Mouse (Mus musculus) limb, embryonic 11.5 days (tissue): Measurements from ENCODE around the gene Wsb2. TPM values are rescaled to one million over a fixed set of nuclear protein-coding genes. Genes with fewer than 3 reads are reported as not detected.

Experiments used
- ATAC-seq: fragments of 200-750 bp; cut with Nextera tagmentation; 2 replicates; pipeline ENCODE4 v1.8.0; 2017; ENCODE audit warnings: low read depth; ENCODE audit not compliant: insufficient number of reproducible peaks, low FRiP score, low TSS enrichment
- DNase-seq: peaks from one replicate; pipeline ENCODE4 v3.0.0-alpha.2; 2015; ENCODE audit warnings: low spot score
- H3K27ac ChIP-seq: fragments of 300-500 bp; sonication (generic); replicated peaks from 2 replicates; pipeline ENCODE4 v1.5.1; 2014; ENCODE audit warnings: low read depth, mild to moderate bottlenecking, low read length
- H3K27me3 ChIP-seq: fragments of 300-500 bp; sonication (generic); 2 replicates; pipeline ENCODE4 v1.6.1; 2014; ENCODE audit warnings: mild to moderate bottlenecking, low read length, mixed read lengths; ENCODE audit not compliant: control insufficient read depth, insufficient read depth
- H3K36me3 ChIP-seq: fragments of 300-500 bp; sonication (generic); 2 replicates; pipeline ENCODE4 v1.6.1; 2014; ENCODE audit warnings: mild to moderate bottlenecking, low read length, moderate library complexity, mixed read lengths; ENCODE audit not compliant: control insufficient read depth, insufficient read depth
- H3K4me1 ChIP-seq: fragments of 300-500 bp; sonication (generic); 2 replicates; pipeline ENCODE4 v1.6.1; 2014; ENCODE audit warnings: low read length, mixed read lengths; ENCODE audit not compliant: control insufficient read depth, insufficient read depth
- H3K4me2 ChIP-seq: fragments of 300-500 bp; sonication (generic); 2 replicates; pipeline ENCODE4 v1.6.1; 2014; ENCODE audit warnings: low read depth, mild to moderate bottlenecking, moderate library complexity; ENCODE audit not compliant: severe bottlenecking
- H3K4me3 ChIP-seq: fragments of 300-500 bp; sonication (generic); 2 replicates; pipeline ENCODE4 v1.5.1; 2014; ENCODE audit warnings: low read depth, low read length
- H3K9ac ChIP-seq: fragments of 300-500 bp; sonication (generic); 2 replicates; pipeline ENCODE4 v1.6.1; 2014; ENCODE audit warnings: mild to moderate bottlenecking, low read length
- H3K9me3 ChIP-seq: fragments of 300-500 bp; sonication (generic); 2 replicates; pipeline ENCODE4 v1.6.1; 2016; ENCODE audit warnings: low read length; ENCODE audit not compliant: control insufficient read depth
- WGBS: fragments of 180-500 bp; shearing (Covaris S2); extraction: QIAGEN DNeasy Blood & Tissue Kit; methylation state at CpG from one replicate; pipeline ENCODE4 v1.1.7; 2014; 5-methylcytosine and 5-hydroxymethylcytosine counted together
- polyA plus RNA-seq: library from polyadenylated mRNA; unstranded; fragments of >200 nt; fragmentation: Nextera tagmentation; extraction: Ambion mirVana; gene quantifications from 2 replicates; pipeline ENCODE4 v1.2.1, GENCODE M21; 2014

Wsb2 gene
- polyA plus RNA-seq, 1 experiment from 2014 or later, result 43.0 TPM

DNA sequence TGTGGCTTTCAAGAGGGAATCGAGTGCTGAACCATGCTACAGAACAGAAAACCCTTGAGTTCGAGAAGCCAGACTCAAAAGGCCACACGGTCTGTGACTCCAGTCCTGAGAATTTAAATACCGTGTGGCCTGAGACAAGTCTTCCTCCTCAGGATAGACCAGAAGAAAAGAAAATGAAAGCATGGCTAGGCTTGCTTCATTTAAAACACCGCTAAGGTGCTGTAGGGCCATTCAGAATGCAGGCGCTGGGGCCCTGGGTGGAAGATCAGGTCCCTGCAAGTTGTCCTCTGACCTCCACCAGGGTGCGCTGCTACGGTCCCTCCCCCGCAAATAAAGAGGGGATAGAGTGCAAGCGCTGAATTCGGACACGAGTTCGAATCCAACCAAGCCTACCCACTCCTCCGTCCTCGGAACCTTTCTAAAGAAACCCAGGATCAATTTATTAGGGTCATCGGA, 31.2 kb downstream of the Wsb2 start:
- H3K4me1 ChIP-seq, result peaks cover 6% of the 10 kb centered on the region; the same call in 1 of the 2 replicates
- peak overlapping the region; percentile 80 for H3K4me3 ChIP-seq
- DNase-seq (peak; percentile 81), ATAC-seq (peak; percentile 33; the same call in 1 of the 2 replicates)
- H3K4me2 ChIP-seq, result peak overlapping the region; percentile 58
- H3K36me3 ChIP-seq, result peaks cover 2% of the 10 kb centered on the region
- no peaks in the 10 kb centered on the region for H3K27me3 ChIP-seq
- peak overlapping the region; percentile 93 for H3K9ac ChIP-seq
- whole genome bisulfite sequencing, result 11% methylated on average over 16 of the region's 16 CpGs
- peak overlapping the region; percentile 68; the same call in 1 of the 2 replicates for H3K27ac ChIP-seq
- H3K9me3 ChIP-seq, result no peaks in the 10 kb centered on the region

DNA sequence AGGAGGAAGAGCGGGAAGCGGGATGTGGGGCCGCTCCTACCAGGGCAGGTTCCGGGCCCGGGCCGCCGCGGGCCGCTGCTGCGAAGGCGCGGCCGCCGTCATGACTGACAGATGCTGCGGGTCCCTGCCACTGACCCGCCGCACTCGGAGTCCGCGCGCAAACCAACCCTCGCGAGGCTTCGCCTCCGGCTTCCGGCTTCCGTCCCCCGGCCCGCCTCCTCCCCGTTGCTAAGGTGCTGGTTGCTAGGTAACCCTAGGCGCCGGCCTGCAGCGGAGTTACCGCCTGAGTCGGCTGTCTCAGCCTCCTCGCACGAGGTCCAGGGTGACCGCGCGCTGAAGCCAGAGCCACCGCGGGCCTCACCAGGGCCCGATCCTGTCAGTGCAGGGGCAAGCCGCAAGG, 31.8 kb downstream of the Wsb2 start, which contains the start of gene Rfc5:
Rfc5 (minus strand) TSS at position 171 of the 400 bp plus-strand sequence.
- Histone ChIP-seq H3K4me1 (peaks cover 6% of the 10 kb centered on the region; the same call in 1 of the 2 replicates), H3K4me3 (peak within 1 kb of the TSS; percentile 80), H3K36me3 (peaks cover 2% of the 10 kb centered on the region), H3K9ac (peak within 1 kb of the TSS; percentile 93), H3K4me2 (peak within 1 kb of the TSS; percentile 58), H3K9me3 (no peaks in the 10 kb centered on the region), H3K27ac (peak within 1 kb of the TSS; percentile 68; the same call in 1 of the 2 replicates), H3K27me3 (no peaks in the 10 kb centered on the region)
- WGBS, result under 1% methylated on average over 44 of the region's 44 CpGs
- DNase-seq (peak; percentile 97), ATAC-seq (peak; percentile 93)

DNA sequence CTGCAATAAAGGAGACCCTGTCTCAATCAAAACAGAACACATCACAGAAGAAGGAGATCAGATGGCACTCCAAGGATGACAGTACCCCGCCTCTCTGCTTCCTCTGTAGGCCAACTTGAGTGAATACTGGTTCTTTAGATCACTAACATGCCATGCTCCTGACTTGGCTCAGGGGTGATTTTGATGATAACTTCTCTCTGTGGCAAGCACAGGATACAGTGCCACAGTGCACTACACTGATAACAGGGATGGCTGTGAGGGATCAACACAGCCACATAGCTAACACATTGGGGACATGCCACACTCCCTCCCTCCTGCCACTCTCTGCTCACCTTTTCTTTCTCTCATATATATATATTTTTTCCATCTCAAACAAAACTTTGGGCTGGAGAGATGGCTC, 33.8 kb downstream of the Wsb2 start:
- Histone ChIP-seq H3K36me3 (no peaks in the 10 kb centered on the region; the same call in 1 of the 2 replicates), H3K4me1 (peaks cover 6% of the 10 kb centered on the region; the same call in 1 of the 2 replicates), H3K27me3 (no peaks in the 10 kb centered on the region), H3K4me2 (no peak overlapping the region), H3K4me3 (no peak overlapping the region), H3K9me3 (no peaks in the 10 kb centered on the region), H3K9ac (no peak overlapping the region), H3K27ac (no peak overlapping the region)
- 93% methylated on average over 1 of the region's 1 CpGs for WGBS
- DNase-seq (no peak), ATAC-seq (no peak)

DNA sequence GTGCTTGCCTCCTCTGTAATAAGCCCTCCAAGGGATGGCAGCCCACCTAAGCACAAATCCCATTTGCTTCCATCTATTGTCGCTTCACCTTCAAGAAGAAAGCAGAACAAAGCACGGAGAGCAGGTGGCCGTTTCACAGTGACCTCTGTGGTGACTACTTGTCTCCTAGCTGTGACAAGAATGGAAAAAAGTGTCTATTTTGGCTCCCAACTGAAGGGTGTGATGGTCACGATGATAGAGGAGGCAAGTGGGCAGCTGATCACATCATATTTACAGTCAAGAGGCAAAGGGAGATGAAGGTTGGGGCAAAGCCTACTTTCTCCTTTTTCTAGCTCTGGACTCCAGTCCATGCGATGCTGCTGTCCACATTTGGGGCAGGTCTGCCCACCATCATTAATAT, 38.7 kb downstream of the Wsb2 start:
- H3K9me3 ChIP-seq, result no peaks in the 10 kb centered on the region
- H3K9ac ChIP-seq, result no peak overlapping the region
- no peaks in the 10 kb centered on the region for H3K27me3 ChIP-seq
- H3K36me3 ChIP-seq, result no peaks in the 10 kb centered on the region
- no peaks in the 10 kb centered on the region for H3K4me1 ChIP-seq
- no peak overlapping the region for H3K4me3 ChIP-seq
- H3K27ac ChIP-seq, result no peak overlapping the region
- no peak for DNase-seq
- H3K4me2 ChIP-seq, result no peak overlapping the region
- no peak for ATAC-seq
- 90% methylated on average over 5 of the region's 5 CpGs for WGBS

DNA sequence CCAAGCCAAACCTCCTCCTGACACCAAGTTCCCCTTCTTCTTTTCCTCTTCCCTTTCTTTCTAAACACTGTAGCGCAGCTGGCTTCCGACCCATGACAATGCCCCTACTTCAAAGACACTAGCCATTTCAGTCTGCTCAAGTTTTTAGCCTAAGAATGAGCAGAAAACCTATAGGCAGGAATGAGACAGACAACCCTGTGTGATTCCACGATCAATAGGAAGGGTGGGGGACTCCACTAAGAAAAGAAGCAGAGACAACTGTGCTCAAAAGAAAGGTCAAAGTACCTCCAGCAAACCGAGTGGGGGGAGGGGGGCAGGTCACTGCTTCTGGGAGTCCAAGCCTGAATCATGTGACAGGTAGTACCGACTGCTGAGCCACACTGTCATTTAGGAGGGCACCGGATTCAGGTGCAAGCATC, 39.5 kb downstream of the Wsb2 start:
- H3K36me3 ChIP-seq, result no peaks in the 10 kb centered on the region
- no peaks in the 10 kb centered on the region for H3K9me3 ChIP-seq
- no peak overlapping the region for H3K9ac ChIP-seq
- H3K4me1 ChIP-seq, result no peaks in the 10 kb centered on the region
- H3K27me3 ChIP-seq, result no peaks in the 10 kb centered on the region
- no peak overlapping the region for H3K27ac ChIP-seq
- no peak for DNase-seq
- H3K4me2 ChIP-seq, result no peak overlapping the region
- WGBS, result 82% methylated on average over 6 of the region's 6 CpGs
- no peak overlapping the region for H3K4me3 ChIP-seq
- no peak for ATAC-seq

DNA sequence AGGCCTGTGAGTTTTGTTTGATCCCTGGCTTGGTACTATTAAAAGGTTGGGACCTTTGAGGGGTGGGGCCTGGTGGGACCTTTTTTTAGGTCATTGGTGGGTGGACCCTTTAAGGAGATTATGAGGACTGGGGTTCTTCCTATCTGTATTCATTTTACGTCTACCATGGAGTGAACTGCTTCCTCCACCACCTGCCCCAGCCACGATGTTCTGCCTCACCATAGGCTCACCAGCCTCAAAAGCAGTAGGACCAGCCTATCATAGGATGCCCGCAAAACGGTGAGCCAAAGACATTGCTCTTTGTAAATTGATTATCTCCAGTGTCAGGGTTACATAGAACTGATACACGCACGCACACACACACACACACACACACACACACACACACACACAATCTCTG, 40.3 kb downstream of the Wsb2 start:
- Histone ChIP-seq H3K9ac (no peak overlapping the region), H3K27me3 (no peaks in the 10 kb centered on the region), H3K27ac (no peak overlapping the region), H3K4me3 (no peak overlapping the region), H3K36me3 (no peaks in the 10 kb centered on the region), H3K4me1 (no peaks in the 10 kb centered on the region), H3K9me3 (no peaks in the 10 kb centered on the region), H3K4me2 (no peak overlapping the region)
- DNase-seq (no peak), ATAC-seq (no peak)
- 91% methylated on average over 6 of the region's 6 CpGs for WGBS

DNA sequence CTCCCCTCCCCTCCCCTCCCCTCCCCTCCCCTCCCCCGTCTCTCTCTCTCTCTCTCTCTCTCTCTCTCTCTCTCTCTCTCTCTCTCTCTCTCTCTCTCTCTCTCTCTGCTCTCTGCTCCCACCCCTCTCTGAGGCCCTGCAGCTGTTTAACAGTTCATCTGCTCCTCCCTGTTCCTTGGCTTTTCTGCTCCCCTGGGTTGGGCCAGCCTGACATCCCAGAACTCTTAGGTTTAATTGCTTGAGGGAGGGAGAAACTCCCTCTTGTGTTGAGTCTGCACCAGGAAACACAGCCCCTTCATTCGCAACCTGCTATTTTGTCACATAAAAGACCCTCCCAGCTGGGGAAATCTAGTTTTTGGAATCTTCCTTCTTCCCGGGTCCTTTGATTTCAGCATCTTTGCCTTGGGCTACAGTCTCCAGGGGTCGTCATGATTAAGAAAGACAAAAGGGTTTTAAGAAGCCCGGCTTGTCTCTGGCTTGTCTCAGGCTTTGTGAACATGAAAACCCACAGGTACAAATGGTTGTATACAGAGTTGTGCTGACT, 41.0 kb downstream of the Wsb2 start:
- Histone ChIP-seq H3K36me3 (no peaks in the 10 kb centered on the region), H3K9me3 (no peaks in the 10 kb centered on the region), H3K27me3 (no peaks in the 10 kb centered on the region), H3K4me2 (no peak overlapping the region), H3K9ac (no peak overlapping the region), H3K4me1 (no peaks in the 10 kb centered on the region), H3K4me3 (no peak overlapping the region), H3K27ac (no peak overlapping the region)
- 43% methylated on average over 4 of the region's 5 CpGs for WGBS
- no peak for ATAC-seq
- no peak for DNase-seq

DNA sequence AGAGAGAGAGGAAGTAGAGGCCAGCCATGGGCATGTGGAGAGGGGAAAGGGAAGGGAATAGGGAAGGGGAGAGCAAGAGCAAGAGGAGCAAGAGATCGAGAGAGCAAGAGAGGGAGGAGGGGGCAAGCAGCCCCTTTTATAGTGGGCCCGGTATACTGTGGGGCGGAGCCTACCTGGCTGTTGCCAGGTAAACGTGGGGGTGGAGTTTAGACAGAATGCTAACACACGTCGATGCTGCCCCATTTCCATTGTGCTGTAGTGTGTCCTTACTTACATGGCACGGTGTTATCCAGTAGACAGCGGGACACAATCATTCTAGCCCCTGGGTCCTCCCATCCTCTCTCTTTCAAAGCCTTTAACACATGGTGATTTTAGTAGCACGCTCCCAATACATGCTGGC, 42.2 kb downstream of the Wsb2 start:
- Histone ChIP-seq H3K9me3 (no peaks in the 10 kb centered on the region), H3K36me3 (no peaks in the 10 kb centered on the region), H3K9ac (no peak overlapping the region), H3K27me3 (no peaks in the 10 kb centered on the region), H3K4me1 (no peaks in the 10 kb centered on the region), H3K4me2 (no peak overlapping the region), H3K4me3 (no peak overlapping the region), H3K27ac (no peak overlapping the region)
- ATAC-seq (no peak), DNase-seq (no peak)
- WGBS, result 75% methylated on average over 9 of the region's 9 CpGs

DNA sequence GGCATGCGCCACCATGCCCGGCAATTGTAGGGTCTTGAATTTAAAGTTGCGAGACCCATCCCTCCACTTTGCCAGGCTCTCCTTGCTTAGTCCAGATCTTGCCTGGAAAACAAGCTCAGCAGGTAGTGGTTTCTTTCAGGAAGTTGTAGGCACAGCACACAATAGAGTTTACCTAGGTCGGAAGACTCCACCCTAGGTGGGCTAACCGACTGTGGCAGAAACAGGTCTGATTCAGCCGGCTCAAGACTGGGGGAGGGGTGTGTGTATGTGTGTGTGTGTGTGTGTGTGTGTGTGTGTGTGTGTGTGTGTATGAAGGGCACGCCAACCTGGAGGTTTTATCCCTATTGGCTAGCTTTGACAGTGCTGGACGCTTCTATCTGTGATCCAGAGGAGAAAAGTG, 46.5 kb downstream of the Wsb2 start:
- Histone ChIP-seq H3K9ac (no peak overlapping the region), H3K4me1 (no peaks in the 10 kb centered on the region), H3K9me3 (no peaks in the 10 kb centered on the region), H3K4me3 (no peak overlapping the region), H3K27ac (no peak overlapping the region), H3K36me3 (no peaks in the 10 kb centered on the region), H3K4me2 (no peak overlapping the region), H3K27me3 (no peaks in the 10 kb centered on the region)
- ATAC-seq (no peak), DNase-seq (no peak)
- 91% methylated on average over 8 of the region's 8 CpGs for WGBS
